Mouse (Mus musculus): ENCODE data around the gene Tmem88.

DNA sequence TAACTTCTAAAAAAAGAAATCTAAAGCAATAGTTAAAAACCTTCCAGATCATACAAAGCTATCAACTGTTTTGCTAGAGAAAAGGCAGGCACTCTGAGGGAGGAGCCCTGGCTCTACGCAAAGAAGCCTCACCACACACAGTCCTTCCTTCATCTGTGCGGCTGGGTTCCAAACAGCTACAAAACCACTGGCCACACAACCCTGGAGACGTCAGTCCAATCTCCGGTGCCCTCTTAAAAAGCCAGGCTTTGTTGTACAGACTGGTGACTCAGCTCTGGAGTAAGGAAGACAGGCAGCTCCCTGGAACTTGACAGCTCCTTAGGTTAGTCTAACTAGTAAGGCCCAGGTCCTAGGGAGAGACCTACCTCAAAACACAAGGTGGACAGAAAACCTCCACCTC is 22.4 kb downstream of the Tmem88 start:
- TF ChIP-seq CTCF (IDR thresholded peaks at IDR 0.05; ENCODE audit: low read depth) (no peak), EP300 (IDR thresholded peaks at IDR 0.05; ENCODE audit: low read depth) (no peak)
